Mouse (Mus musculus) megakaryocyte, adult 5-6 weeks (primary cell): ENCODE measurements around the gene Nop9. TPM values are rescaled to one million over a fixed set of nuclear protein-coding genes. Genes with fewer than 3 reads are reported as not detected.

Experiments used
- total RNA-seq, 2 experiments: library from RNA; stranded (forward) in 1 of 2; stranded (reverse) in 1 of 2; fragments of 153-499, 151-499 nt in 1 of 2; fragments of 221-1000, 200-1000 nt in 1 of 2; gene quantifications; 2 replicates each; pipeline versions ENCODE4 v1.2.3 to v1.2.4; 2015 to 2017

The Nop9 gene
- total RNA-seq, 2 experiments from 2014 or later = 10.4 to 11.7 TPM

Other genes starting within 250 kb of the Nop9 start
Only the 30 nearest of the 35 such genes appear.
- gene Dcaf11, start 185.7 kb upstream of the Nop9 start, total RNA-seq (2015) = 41.6 and 47.3 TPM in 2 replicates
- 43.5 and 107 TPM in 2 replicates for gene Dcaf11, start 185.7 kb upstream of the Nop9 start, total RNA-seq (2017)
- 2.1 and 4.1 TPM in 2 replicates for gene A730061H03Rik, start 185.3 kb upstream of the Nop9 start, total RNA-seq (2015)
- 2.6 and 9.3 TPM in 2 replicates for gene A730061H03Rik, start 185.3 kb upstream of the Nop9 start, total RNA-seq (2017)
- 0.33 TPM in 1 of 2 replicates, not detected in the other for gene Fitm1, start 170.1 kb upstream of the Nop9 start, total RNA-seq (2015)
- gene Fitm1, start 170.1 kb upstream of the Nop9 start, total RNA-seq (2017) = not detected in 2 replicates
- gene Psme1, start 167.6 kb upstream of the Nop9 start, total RNA-seq (2015) = 707 and 794 TPM in 2 replicates
- gene Psme1, start 167.6 kb upstream of the Nop9 start, total RNA-seq (2017) = 278 and 305 TPM in 2 replicates
- 11.2 and 15.9 TPM in 2 replicates for gene Emc9, start 160.4 kb upstream of the Nop9 start, total RNA-seq (2015)
- gene Emc9, start 160.4 kb upstream of the Nop9 start, total RNA-seq (2017) = 8.2 and 10.5 TPM in 2 replicates
- 420 and 439 TPM in 2 replicates for gene Psme2, start 154.6 kb upstream of the Nop9 start, total RNA-seq (2015)
- gene Psme2, start 154.6 kb upstream of the Nop9 start, total RNA-seq (2017) = 286 and 332 TPM in 2 replicates
- gene Rnf31, start 154.0 kb upstream of the Nop9 start, total RNA-seq (2015) = 27.2 and 42.8 TPM in 2 replicates
- 20.2 and 25.7 TPM in 2 replicates for gene Rnf31, start 154.0 kb upstream of the Nop9 start, total RNA-seq (2017)
- 69.7 and 70.9 TPM in 2 replicates for gene Irf9, start 142.1 kb upstream of the Nop9 start, total RNA-seq (2015)
- 92.0 and 98.7 TPM in 2 replicates for gene Irf9, start 142.1 kb upstream of the Nop9 start, total RNA-seq (2017)
- 0.42 and 2.2 TPM in 2 replicates for gene Rec8, start 127.7 kb upstream of the Nop9 start, total RNA-seq (2015)
- 0.15 and 2.2 TPM in 2 replicates for gene Rec8, start 127.7 kb upstream of the Nop9 start, total RNA-seq (2017)
- 8.8 and 11.4 TPM in 2 replicates for gene Ipo4, start 109.7 kb upstream of the Nop9 start, total RNA-seq (2015)
- 2.1 and 5.1 TPM in 2 replicates for gene Ipo4, start 109.7 kb upstream of the Nop9 start, total RNA-seq (2017)
- 1.3 and 4.3 TPM in 2 replicates for gene Gm49378, start 107.8 kb upstream of the Nop9 start, total RNA-seq (2015)
- gene Gm49378, start 107.8 kb upstream of the Nop9 start, total RNA-seq (2017) = 0.84 and 1.7 TPM in 2 replicates
- gene Tm9sf1, start 101.9 kb upstream of the Nop9 start, total RNA-seq (2015) = 35.3 and 41.1 TPM in 2 replicates
- gene Tm9sf1, start 101.9 kb upstream of the Nop9 start, total RNA-seq (2017) = 50.8 and 53.5 TPM in 2 replicates
- 1.0 and 1.4 TPM in 2 replicates for gene Tssk4, start 95.5 kb upstream of the Nop9 start, total RNA-seq (2015)
- 0.26 and 0.89 TPM in 2 replicates for gene Tssk4, start 95.5 kb upstream of the Nop9 start, total RNA-seq (2017)
- 30.5 and 34.4 TPM in 2 replicates for gene Mdp1, start 85.2 kb upstream of the Nop9 start, total RNA-seq (2015)
- gene Mdp1, start 85.2 kb upstream of the Nop9 start, total RNA-seq (2017) = 27.0 and 28.3 TPM in 2 replicates
- gene Gmpr2, start 73.8 kb upstream of the Nop9 start, total RNA-seq (2015) = 24.0 and 24.8 TPM in 2 replicates
- 26.2 and 29.7 TPM in 2 replicates for gene Gmpr2, start 73.8 kb upstream of the Nop9 start, total RNA-seq (2017)
- gene Nedd8, start 73.6 kb upstream of the Nop9 start, total RNA-seq (2015) = 421 and 452 TPM in 2 replicates
- gene Nedd8, start 73.6 kb upstream of the Nop9 start, total RNA-seq (2017) = 297 and 326 TPM in 2 replicates
- 24.2 and 27.2 TPM in 2 replicates for gene Tinf2, start 63.9 kb upstream of the Nop9 start, total RNA-seq (2015)
- 25.1 and 39.8 TPM in 2 replicates for gene Tinf2, start 63.9 kb upstream of the Nop9 start, total RNA-seq (2017)
- gene Tgm1, start 31.8 kb upstream of the Nop9 start, total RNA-seq (2015) = 1.6 and 1.7 TPM in 2 replicates
- gene Tgm1, start 31.8 kb upstream of the Nop9 start, total RNA-seq (2017) = 1.0 and 2.1 TPM in 2 replicates
- 10.0 and 12.5 TPM in 2 replicates for gene Rabggta, start 23.4 kb upstream of the Nop9 start, total RNA-seq (2015)
- 8.5 and 13.7 TPM in 2 replicates for gene Rabggta, start 23.4 kb upstream of the Nop9 start, total RNA-seq (2017)
- 112 and 121 TPM in 2 replicates for gene Dhrs1, start within 50 bp of the Nop9 start, total RNA-seq (2015)
- gene Dhrs1, start within 50 bp of the Nop9 start, total RNA-seq (2017) = 44.1 and 55.0 TPM in 2 replicates
- 0.27 and 1.5 TPM in 2 replicates for gene Cideb, start 12.8 kb downstream of the Nop9 start, total RNA-seq (2015)
- gene Cideb, start 12.8 kb downstream of the Nop9 start, total RNA-seq (2017) = 0.22 TPM in 1 of 2 replicates, not detected in the other
- 0.16 and 0.21 TPM in 2 replicates for gene Ltb4r2, start 15.7 kb downstream of the Nop9 start, total RNA-seq (2015)
- 0.33 and 0.53 TPM in 2 replicates for gene Ltb4r2, start 15.7 kb downstream of the Nop9 start, total RNA-seq (2017)
- gene Ltb4r1, start 20.3 kb downstream of the Nop9 start, total RNA-seq (2015) = 41.4 and 46.4 TPM in 2 replicates
- 57.4 and 68.0 TPM in 2 replicates for gene Ltb4r1, start 20.3 kb downstream of the Nop9 start, total RNA-seq (2017)
- not detected in 2 replicates for gene Adcy4, start 38.4 kb downstream of the Nop9 start, total RNA-seq (2015)
- gene Adcy4, start 38.4 kb downstream of the Nop9 start, total RNA-seq (2017) = 0.15 TPM in 1 of 2 replicates, not detected in the other
- gene Ripk3, start 43.2 kb downstream of the Nop9 start, total RNA-seq (2015) = 79.0 and 82.5 TPM in 2 replicates
- gene Ripk3, start 43.2 kb downstream of the Nop9 start, total RNA-seq (2017) = 24.2 and 30.0 TPM in 2 replicates
- gene Nfatc4, start 77.5 kb downstream of the Nop9 start, total RNA-seq (2015) = not detected in 2 replicates
- not detected in 2 replicates for gene Nfatc4, start 77.5 kb downstream of the Nop9 start, total RNA-seq (2017)
- 1.1 and 1.6 TPM in 2 replicates for gene Nynrin, start 108.3 kb downstream of the Nop9 start, total RNA-seq (2015)
- gene Nynrin, start 108.3 kb downstream of the Nop9 start, total RNA-seq (2017) = 1.4 and 1.5 TPM in 2 replicates
- 0.40 TPM in 1 of 2 replicates, not detected in the other for gene Cbln3, start 138.7 kb downstream of the Nop9 start, total RNA-seq (2015)
- 0.44 TPM in 1 of 2 replicates, not detected in the other for gene Cbln3, start 138.7 kb downstream of the Nop9 start, total RNA-seq (2017)
- 9.4 and 11.8 TPM in 2 replicates for gene Khnyn, start 139.3 kb downstream of the Nop9 start, total RNA-seq (2015)
- 33.7 and 37.6 TPM in 2 replicates for gene Khnyn, start 139.3 kb downstream of the Nop9 start, total RNA-seq (2017)
- gene Sdr39u1, start 154.6 kb downstream of the Nop9 start, total RNA-seq (2015) = 1.9 and 3.0 TPM in 2 replicates
- 0.99 and 2.9 TPM in 2 replicates for gene Sdr39u1, start 154.6 kb downstream of the Nop9 start, total RNA-seq (2017)